Mouse (Mus musculus) midbrain, embryonic 10.5 days (tissue): ENCODE results near the gene Rhox2a. TPM values are rescaled to one million over a fixed set of nuclear protein-coding genes. Genes with fewer than 3 reads are reported as not detected.
"Not testable (repeated sequence)": the region's sequence is repeated elsewhere in the genome, so short reads cannot be mapped to it uniquely, and the experiment has no call there.

Source experiments
- DNase-seq: peaks from one replicate; pipeline ENCODE4 v3.0.0-alpha.2; 2017; ENCODE audit warnings: low spot score
- H3K27ac ChIP-seq: fragments of 300-500 bp; sonication (generic); replicated peaks from 2 replicates; pipeline ENCODE4 v1.5.1; 2016; ENCODE audit warnings: mild to moderate bottlenecking
- H3K27me3 ChIP-seq: fragments of 300-500 bp; sonication (generic); 2 replicates; pipeline ENCODE4 v1.6.1; 2016; ENCODE audit warnings: low read depth, mild to moderate bottlenecking; ENCODE audit not compliant: poor library complexity, severe bottlenecking
- H3K36me3 ChIP-seq: fragments of 300-500 bp; sonication (generic); 2 replicates; pipeline ENCODE4 v1.6.1; 2016; ENCODE audit warnings: mild to moderate bottlenecking, moderate library complexity
- H3K4me1 ChIP-seq: fragments of 300-500 bp; sonication (generic); 2 replicates; pipeline ENCODE4 v1.6.1; 2016
- H3K4me3 ChIP-seq: fragments of 300-500 bp; sonication (generic); 2 replicates; pipeline ENCODE4 v1.5.1; 2016; ENCODE audit warnings: mild to moderate bottlenecking, moderate library complexity
- H3K9me3 ChIP-seq: fragments of 300-500 bp; sonication (generic); replicated peaks from 2 replicates; pipeline ENCODE4 v1.6.1; 2016; ENCODE audit warnings: mild to moderate bottlenecking
- WGBS: fragments of 180-500 bp; shearing (Covaris S2); methylation state at CpG from one replicate; pipeline ENCODE4 v1.1.7; 2016; 5-methylcytosine and 5-hydroxymethylcytosine counted together
- polyA plus RNA-seq: library from polyadenylated mRNA; unstranded; fragments of >200 nt; fragmentation: Nextera tagmentation; extraction: Ambion mirVana; gene quantifications from 2 replicates; pipeline ENCODE4 v1.2.1, GENCODE M21; 2016

The Rhox2a gene
- 0.26 TPM in 1 of 2 replicates, not detected in the other for polyA plus RNA-seq

- WGBS, result 100% methylated on average over 2 of the region's 9 CpGs
- not testable (repeated sequence) for H3K27me3 ChIP-seq, H3K4me3 ChIP-seq, H3K36me3 ChIP-seq, H3K9me3 ChIP-seq, H3K4me1 ChIP-seq, DNase-seq, H3K27ac ChIP-seq
Measured at GRCm38 (mm10) chrX:37244676-37245075, at the start of gene Rhox2a. TSS of gene Rhox2a (plus strand) at chrX:37244976.

- Histone ChIP-seq H3K9me3 (no peaks in the 10 kb centered on the region), H3K4me3 (no peak overlapping the region), H3K36me3 (no peaks in the 10 kb centered on the region), H3K27ac (no peak overlapping the region), H3K4me1 (no peaks in the 10 kb centered on the region), H3K27me3 (no peaks in the 10 kb centered on the region)
- no peak for DNase-seq
- 73% methylated on average over 8 of the region's 8 CpGs for WGBS
Measured at GRCm38 (mm10) chrX:37198676-37199075, 46.1 kb upstream of the Rhox2a start.

GRCm38 (mm10) chrX:37210941-37211340 is 33.8 kb upstream of the Rhox2a start, which contains the start of gene Gm9:
TSS of gene Gm9 (minus strand) at chrX:37211041.
- H3K27ac ChIP-seq, result no peak within 1 kb of the TSS
- H3K4me3 ChIP-seq, result no peak within 1 kb of the TSS
- no peaks in the 10 kb centered on the region; the same call in 1 of the 2 replicates for H3K9me3 ChIP-seq
- no peaks in the 10 kb centered on the region for H3K27me3 ChIP-seq
- H3K4me1 ChIP-seq, result no peaks in the 10 kb centered on the region
- WGBS, result 88% methylated on average over 10 of the region's 10 CpGs
- no peak for DNase-seq
- no peaks in the 10 kb centered on the region for H3K36me3 ChIP-seq

GRCm38 (mm10) chrX:37222158-37222557 is 22.6 kb upstream of the Rhox2a start, which contains the start of gene Rhox1:
TSS of gene Rhox1 (minus strand) at chrX:37222258.
- H3K4me1 ChIP-seq, H3K4me3 ChIP-seq, DNase-seq, H3K9me3 ChIP-seq, H3K27ac ChIP-seq, H3K36me3 ChIP-seq, H3K27me3 ChIP-seq: not testable (repeated sequence)
- 55% methylated on average over 1 of the region's 1 CpGs for WGBS

GRCm38 (mm10) chrX:37249619-37250018 is 4.8 kb downstream of the Rhox2a start, which contains the start of gene Rhox3a:
TSS of gene Rhox3a (plus strand) at chrX:37249919.
- H3K9me3 ChIP-seq, DNase-seq, H3K4me3 ChIP-seq, H3K27ac ChIP-seq, H3K27me3 ChIP-seq, H3K4me1 ChIP-seq, H3K36me3 ChIP-seq: not testable (repeated sequence)
- 67% methylated on average over 1 of the region's 3 CpGs for WGBS

GRCm38 (mm10) chrX:37265038-37265437 is 20.3 kb downstream of the Rhox2a start, which contains the start of gene Rhox4a:
TSS of gene Rhox4a (plus strand) at chrX:37265338.
- not testable (repeated sequence) for H3K4me3 ChIP-seq, DNase-seq, H3K36me3 ChIP-seq, H3K27me3 ChIP-seq, H3K9me3 ChIP-seq, H3K27ac ChIP-seq, H3K4me1 ChIP-seq
- 98% methylated on average over 11 of the region's 19 CpGs for WGBS

Other genes starting within 250 kb of the Rhox2a start
- gene Sowahd, start 196.1 kb upstream of the Rhox2a start, polyA plus RNA-seq, result not detected in 2 replicates
- 366 and 467 TPM in 2 replicates for gene Rpl39, start 159.6 kb upstream of the Rhox2a start, polyA plus RNA-seq
- gene Upf3b, start 134.7 kb upstream of the Rhox2a start, polyA plus RNA-seq, result 19.3 and 20.8 TPM in 2 replicates
- gene Nkap, start 118.2 kb upstream of the Rhox2a start, polyA plus RNA-seq, result 19.8 and 20.7 TPM in 2 replicates
- gene Akap14, start 76.1 kb upstream of the Rhox2a start, polyA plus RNA-seq, result 0.15 and 0.31 TPM in 2 replicates
- gene Ndufa1, start 53.8 kb upstream of the Rhox2a start, polyA plus RNA-seq, result 401 and 420 TPM in 2 replicates
- gene Rnf113a1, start 53.7 kb upstream of the Rhox2a start, polyA plus RNA-seq, result 13.0 and 14.1 TPM in 2 replicates
- gene Gm9, start 33.9 kb upstream of the Rhox2a start, polyA plus RNA-seq, result not detected in 2 replicates
- not detected in 2 replicates for gene Rhox1, start 22.7 kb upstream of the Rhox2a start, polyA plus RNA-seq
- gene Rhox3a, start 4.9 kb downstream of the Rhox2a start, polyA plus RNA-seq, result not detected in 2 replicates
- gene Rhox4a, start 20.4 kb downstream of the Rhox2a start, polyA plus RNA-seq, result not detected in 2 replicates
- not detected in 2 replicates for gene Rhox3a2, start 135.1 kb downstream of the Rhox2a start, polyA plus RNA-seq
- gene Rhox4a2, start 145.9 kb downstream of the Rhox2a start, polyA plus RNA-seq, result 0.20 and 0.21 TPM in 2 replicates
- not detected in 2 replicates for gene Rhox2b, start 167.1 kb downstream of the Rhox2a start, polyA plus RNA-seq
- gene Rhox4b, start 187.5 kb downstream of the Rhox2a start, polyA plus RNA-seq, result 0.20 and 0.48 TPM in 2 replicates
- gene Rhox2c, start 208.7 kb downstream of the Rhox2a start, polyA plus RNA-seq, result 0.57 TPM in 1 of 2 replicates, not detected in the other
- gene Rhox3c, start 213.6 kb downstream of the Rhox2a start, polyA plus RNA-seq, result not detected in 2 replicates
- not detected in 2 replicates for gene Rhox4c, start 235.4 kb downstream of the Rhox2a start, polyA plus RNA-seq
- gene Rhox2d, start 248.5 kb downstream of the Rhox2a start, polyA plus RNA-seq, result not detected in 2 replicates